Mouse (Mus musculus) liver (tissue): ENCODE measurements at regions not wholly inside any gene's neighbourhood (a gene's known extent, or its start where the extent isn't known, plus 50 kb on each side); places are given as distances from the start of the nearest gene placed in this dataset.
A peak's percentile ranks its signal among the peaks of the same experiment; 100 is the strongest.

Experiments
- DNase-seq: peaks from one replicate; pipeline ENCODE4 v3.0.0-alpha.2; 2020; ENCODE audit warnings: mixed read lengths

- no peak for DNase-seq
Observed at GRCm38 (mm10) chr6:49999365-49999764, 110.7 kb upstream of the Mpp6 start.

GRCm38 (mm10) chr6:50008074-50008473 lies 102.0 kb upstream of the Mpp6 start:
- DNase-seq, result no peak

GRCm38 (mm10) chr6:50008869-50009268 lies 101.2 kb upstream of the Mpp6 start:
- DNase-seq, result no peak

- DNase-seq, result peak; percentile 13
Observed at GRCm38 (mm10) chr6:50009339-50009738, 100.7 kb upstream of the Mpp6 start.

- no peak for DNase-seq
Observed at GRCm38 (mm10) chr6:50009856-50010255, 100.2 kb upstream of the Mpp6 start.

- no peak for DNase-seq
Observed at GRCm38 (mm10) chr6:50011071-50011470, 99.0 kb upstream of the Mpp6 start.

- DNase-seq, result no peak
Observed at GRCm38 (mm10) chr6:50011746-50012453, 98.1 kb upstream of the Mpp6 start.

- DNase-seq, result no peak
Observed at GRCm38 (mm10) chr6:50013067-50013466, 97.0 kb upstream of the Mpp6 start.

- DNase-seq, result no peak
Observed at GRCm38 (mm10) chr6:50013842-50014241, 96.2 kb upstream of the Mpp6 start.

- DNase-seq, result no peak
Observed at GRCm38 (mm10) chr6:50027981-50028380, 82.1 kb upstream of the Mpp6 start.

GRCm38 (mm10) chr6:50029895-50030515 lies 80.0 kb upstream of the Mpp6 start:
- no peak for DNase-seq

GRCm38 (mm10) chr6:50031356-50031755 lies 78.7 kb upstream of the Mpp6 start:
- DNase-seq, result no peak

GRCm38 (mm10) chr6:50032894-50033595 lies 77.0 kb upstream of the Mpp6 start:
- no peak for DNase-seq

GRCm38 (mm10) chr6:50037614-50038013 lies 72.4 kb upstream of the Mpp6 start:
- DNase-seq, result no peak

- no peak for DNase-seq
Observed at GRCm38 (mm10) chr6:50038369-50038768, 71.7 kb upstream of the Mpp6 start.

- DNase-seq, result no peak
Observed at GRCm38 (mm10) chr6:50041044-50041443, 69.0 kb upstream of the Mpp6 start.

- DNase-seq, result no peak
Observed at GRCm38 (mm10) chr6:50042127-50042526, 67.9 kb upstream of the Mpp6 start.

GRCm38 (mm10) chr6:50044165-50044564 lies 65.9 kb upstream of the Mpp6 start:
- DNase-seq, result no peak

GRCm38 (mm10) chr6:50046721-50047120 lies 63.3 kb upstream of the Mpp6 start:
- no peak for DNase-seq

- DNase-seq, result no peak
Observed at GRCm38 (mm10) chr6:50052416-50052815, 57.6 kb upstream of the Mpp6 start.

GRCm38 (mm10) chr6:50053086-50053485 lies 57.0 kb upstream of the Mpp6 start:
- no peak for DNase-seq

- DNase-seq, result no peak
Observed at GRCm38 (mm10) chr6:50054233-50054632, 55.8 kb upstream of the Mpp6 start.

- no peak for DNase-seq
Observed at GRCm38 (mm10) chr6:50058596-50058995, 51.4 kb upstream of the Mpp6 start.

GRCm38 (mm10) chr6:50059917-50060316 lies 50.1 kb upstream of the Mpp6 start:
- DNase-seq, result no peak
